8 mouse cellular contexts compared by ENCODE assay signal in the genomic region with DNA sequence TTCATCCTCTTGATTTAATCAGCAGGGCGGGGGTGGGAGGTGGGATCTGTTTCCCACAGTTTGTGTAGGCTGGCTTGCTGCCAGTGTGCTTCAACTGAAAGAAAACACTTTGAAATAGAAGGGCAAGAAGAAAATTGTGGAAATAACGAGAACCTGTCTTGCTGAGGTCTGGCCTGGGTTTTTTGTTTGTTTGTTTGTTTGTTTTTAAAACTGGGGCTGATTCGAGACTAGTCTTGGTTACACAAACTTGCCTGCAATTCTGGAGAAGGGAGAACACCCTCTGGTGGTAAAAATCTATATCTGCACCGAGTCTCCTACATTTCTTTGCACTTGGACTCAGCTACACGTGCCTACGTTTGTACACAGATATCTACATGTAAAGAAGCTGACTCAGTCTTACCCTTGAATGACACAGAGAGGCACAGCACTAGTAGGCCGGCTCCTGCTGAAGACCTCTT. TPM values are rescaled to one million over a fixed set of nuclear protein-coding genes. Genes with fewer than 3 reads are reported as not detected.
A peak's percentile ranks its signal among the peaks of the same experiment; 100 is the strongest.
DNase-seq lines count a peak whose midpoint lies in the region; ATAC-seq and TF ChIP-seq lines count a peak whose summit lies in the region.

No protein-coding gene starts in this region.

- no peak for TF ChIP-seq CTCF in thymus, adult 2 months (IDR thresholded peaks at IDR 0.05; ENCODE audit: borderline replicate concordance, control insufficient read depth, extremely low read depth, insufficient read depth, low read length, poor library complexity)

- no peaks in the 10 kb centered on the region for H3K36me3 ChIP-seq in thymus, adult 2 months (ENCODE audit: control insufficient read depth, insufficient read depth, low read length)
- no peaks in the 10 kb centered on the region for H3K36me3 ChIP-seq in forebrain, embryonic 16.5 days (ENCODE audit: control insufficient read depth, insufficient read depth)
- no peaks in the 10 kb centered on the region for H3K36me3 ChIP-seq in liver, embryonic 12.5 days
- no peaks in the 10 kb centered on the region for H3K36me3 ChIP-seq in neural tube, embryonic 14.5 days (ENCODE audit: control insufficient read depth, insufficient read depth, low read length)

- H3K4me1 ChIP-seq in thymus, adult 2 months (replicated peaks; ENCODE audit: control insufficient read depth, insufficient read depth, low read length), result peaks cover 2% of the 10 kb centered on the region
- H3K4me1 ChIP-seq in brown adipose tissue, adult 24 weeks (ENCODE audit: control insufficient read depth, insufficient read depth, insufficient read length, low read length), result peaks cover 17% of the 10 kb centered on the region; the same call in 1 of the 2 replicates
- peaks cover 12% of the 10 kb centered on the region for H3K4me1 ChIP-seq in forebrain, embryonic 16.5 days (replicated peaks; ENCODE audit: control insufficient read depth, insufficient read depth, low read length)
- H3K4me1 ChIP-seq in liver, embryonic 12.5 days, result no peaks in the 10 kb centered on the region
- no peaks in the 10 kb centered on the region for H3K4me1 ChIP-seq in neural tube, embryonic 14.5 days (ENCODE audit: control insufficient read depth, insufficient read depth, low read length)

- H3K4me3 ChIP-seq in thymus, adult 2 months (ENCODE audit: control insufficient read depth, insufficient read depth, low read length), result no peak overlapping the region
- 0 out of 2 replicates have a peak overlapping the region, but pooled peaks have one; percentile 9 for H3K4me3 ChIP-seq in brown adipose tissue, adult 24 weeks (ENCODE audit: insufficient read depth, low read depth, low read length)
- no peak overlapping the region for H3K4me3 ChIP-seq in forebrain, embryonic 16.5 days (replicated peaks; ENCODE audit: low read length)
- H3K4me3 ChIP-seq in liver, embryonic 12.5 days, result no peak overlapping the region
- H3K4me3 ChIP-seq in neural tube, embryonic 14.5 days (ENCODE audit: low read depth, low read length), result no peak overlapping the region

- H3K9ac ChIP-seq in forebrain, embryonic 16.5 days (replicated peaks; ENCODE audit: low read depth, low read length), result no peak overlapping the region
- H3K9ac ChIP-seq in liver, embryonic 12.5 days, result no peak overlapping the region
- no peak overlapping the region for H3K9ac ChIP-seq in neural tube, embryonic 14.5 days (replicated peaks; ENCODE audit: low read depth, low read length)

- H3K4me2 ChIP-seq in forebrain, embryonic 16.5 days (ENCODE audit: low read length), result no peak overlapping the region
- H3K4me2 ChIP-seq in liver, embryonic 12.5 days, result 0 out of 2 replicates have a peak overlapping the region, but pooled peaks have one; percentile 16
- no peak overlapping the region for H3K4me2 ChIP-seq in neural tube, embryonic 14.5 days (ENCODE audit: low read depth, low read length)

- TF ChIP-seq POLR2A in thymus, adult 2 months (IDR thresholded peaks at IDR 0.05; ENCODE audit: control insufficient read depth, extremely low read depth, insufficient read depth, low read length, poor library complexity), result no peak

- WGBS in thymus, adult 2 months, result 10% methylated on average over 7 of the region's 7 CpGs
- 9% methylated on average over 7 of the region's 7 CpGs for WGBS in forebrain, embryonic 16.5 days
- 15% methylated on average over 7 of the region's 7 CpGs for WGBS in liver, embryonic 12.5 days (ENCODE audit: insufficient replicate concordance)
- 30% methylated on average over 7 of the region's 7 CpGs for WGBS in neural tube, embryonic 14.5 days

- peak; percentile 35 for DNase-seq in thymus, adult 2 months
- no peak for DNase-seq in thymus, postnatal 4 days
- DNase-seq in kidney, adult 18-20 months, result peak; percentile 52
- DNase-seq in testis, postnatal 14 days (ENCODE audit: low spot score), result no peak

- H3K27ac ChIP-seq in thymus, adult 2 months (ENCODE audit: control insufficient read depth, insufficient read depth, low read length), result no peak overlapping the region
- H3K27ac ChIP-seq in brown adipose tissue, adult 24 weeks (replicated peaks; ENCODE audit: low read depth, low read length), result peak overlapping the region; percentile 91
- no peak overlapping the region for H3K27ac ChIP-seq in forebrain, embryonic 16.5 days (ENCODE audit: low read length)
- H3K27ac ChIP-seq in liver, embryonic 12.5 days, result no peak overlapping the region
- peak overlapping the region; percentile 55; the same call in 1 of the 2 replicates for H3K27ac ChIP-seq in neural tube, embryonic 14.5 days (ENCODE audit: low read depth, low read length)

- no peaks in the 10 kb centered on the region for H3K27me3 ChIP-seq in thymus, adult 2 months (ENCODE audit: control insufficient read depth, insufficient read depth, low read length)
- no peaks in the 10 kb centered on the region for H3K27me3 ChIP-seq in forebrain, embryonic 16.5 days (replicated peaks; ENCODE audit: control insufficient read depth, insufficient read depth, low read length)
- no peaks in the 10 kb centered on the region for H3K27me3 ChIP-seq in liver, embryonic 12.5 days (replicated peaks)
- no peaks in the 10 kb centered on the region for H3K27me3 ChIP-seq in neural tube, embryonic 14.5 days (ENCODE audit: control insufficient read depth, insufficient read depth, low read length)

- ATAC-seq in forebrain, embryonic 16.5 days, result peak; percentile 59
- ATAC-seq in liver, embryonic 12.5 days, result 0 out of 2 replicates have a peak, but pooled peaks have one; percentile 54
- peak; percentile 41; the same call in 1 of the 2 replicates for ATAC-seq in neural tube, embryonic 14.5 days (ENCODE audit: low read depth)

- no peaks in the 10 kb centered on the region for H3K9me3 ChIP-seq in forebrain, embryonic 16.5 days (ENCODE audit: control insufficient read depth, low read length)
- H3K9me3 ChIP-seq in liver, embryonic 12.5 days (replicated peaks), result no peaks in the 10 kb centered on the region
- no peaks in the 10 kb centered on the region for H3K9me3 ChIP-seq in neural tube, embryonic 14.5 days (ENCODE audit: control insufficient read depth, low read length)

RNA-seq across cellular contexts. Expression of gene Med4, which starts 35.2 kb away (rescaled TPM):
- polyA plus RNA-seq in thymus, adult 2 months (2012; rRNA removed), result 21.4 and 24.1 TPM in 2 replicates
- polyA plus RNA-seq in brown adipose tissue, adult 24 weeks (2012; ENCODE audit: insufficient read depth, insufficient read length, missing spikeins), result 14.7 and 23.5 TPM in 2 replicates
- 106 and 110 TPM in 2 replicates for polyA plus RNA-seq in forebrain, embryonic 16.5 days (2015; fragmentation: Nextera tagmentation; extraction: Ambion mirVana)
- 43.0 and 45.1 TPM in 2 replicates for polyA plus RNA-seq in liver, embryonic 12.5 days (2016; fragmentation: Nextera tagmentation; extraction: Ambion mirVana)
- polyA plus RNA-seq in neural tube, embryonic 14.5 days (2014; fragmentation: Nextera tagmentation; extraction: Ambion mirVana), result 79.1 and 80.7 TPM in 2 replicates

RNA-seq across cellular contexts. Expression of gene Sucla2, which starts 50.5 kb away (rescaled TPM):
- polyA plus RNA-seq in thymus, adult 2 months (2012; rRNA removed), result 14.8 and 18.1 TPM in 2 replicates
- 1,877 and 1,970 TPM in 2 replicates for polyA plus RNA-seq in brown adipose tissue, adult 24 weeks (2012; ENCODE audit: insufficient read depth, insufficient read length, missing spikeins)
- 108 and 110 TPM in 2 replicates for polyA plus RNA-seq in forebrain, embryonic 16.5 days (2015; fragmentation: Nextera tagmentation; extraction: Ambion mirVana)
- 62.5 and 65.1 TPM in 2 replicates for polyA plus RNA-seq in liver, embryonic 12.5 days (2016; fragmentation: Nextera tagmentation; extraction: Ambion mirVana)
- 139 and 150 TPM in 2 replicates for polyA plus RNA-seq in neural tube, embryonic 14.5 days (2014; fragmentation: Nextera tagmentation; extraction: Ambion mirVana)

Comparison
In these comparisons a context has a peak if more than half of its experiments do, and no peak if none do; other contexts are left out.
1. DNase-seq: peak in thymus, adult 2 months (single experiment) and kidney, adult 18-20 months (single experiment); none in thymus, postnatal 4 days (single experiment) and testis, postnatal 14 days (single experiment).
2. H3K27ac ChIP-seq: peak in brown adipose tissue, adult 24 weeks (single experiment) and neural tube, embryonic 14.5 days (single experiment); none in thymus, adult 2 months (single experiment), forebrain, embryonic 16.5 days (single experiment) and liver, embryonic 12.5 days (single experiment).
3. RNA of gene Sucla2, which starts 50.5 kb away (polyA plus RNA-seq): 1,877 to 1,970 TPM in brown adipose tissue, adult 24 weeks; 139 to 150 TPM in neural tube, embryonic 14.5 days, 108 to 110 TPM in forebrain, embryonic 16.5 days, 62.5 to 65.1 TPM in liver, embryonic 12.5 days and 14.8 to 18.1 TPM in thymus, adult 2 months; every median in the first group is over 10 times any median in the second.
4. Peak in every context shown above with its lines, with median percentiles within 50 percentile points of each other: ATAC-seq.